Mouse (Mus musculus) kidney, embryonic 15.5 days (tissue): ENCODE data around the gene Inpp5k. TPM values are rescaled to one million over a fixed set of nuclear protein-coding genes. Genes with fewer than 3 reads are reported as not detected.

ENCODE experiments used
- ATAC-seq: fragments of 200-750 bp; cut with Nextera tagmentation; replicated peaks from 2 replicates; pipeline ENCODE4 v1.8.0; 2017; ENCODE audit warnings: moderate TSS enrichment; ENCODE audit not compliant: low FRiP score
- H3K27ac ChIP-seq: fragments of 300-500 bp; sonication (generic); 2 replicates; pipeline ENCODE4 v1.5.1; 2015; ENCODE audit warnings: mild to moderate bottlenecking, inconsistent platforms
- H3K27me3 ChIP-seq: fragments of 300-500 bp; sonication (generic); 2 replicates; pipeline ENCODE4 v1.6.1; 2015; ENCODE audit warnings: inconsistent platforms
- H3K36me3 ChIP-seq: fragments of 300-500 bp; sonication (generic); 2 replicates; pipeline ENCODE4 v1.6.1; 2015; ENCODE audit warnings: inconsistent platforms
- H3K4me1 ChIP-seq: fragments of 300-500 bp; sonication (generic); 2 replicates; pipeline ENCODE4 v1.6.1; 2015; ENCODE audit warnings: inconsistent platforms
- H3K4me2 ChIP-seq: fragments of 300-500 bp; sonication (generic); 2 replicates; pipeline ENCODE4 v1.6.1; 2015; ENCODE audit warnings: moderate library complexity, mild to moderate bottlenecking, inconsistent platforms
- H3K4me3 ChIP-seq: fragments of 300-500 bp; sonication (generic); replicated peaks from 2 replicates; pipeline ENCODE4 v1.5.1; 2015; ENCODE audit warnings: mild to moderate bottlenecking, inconsistent platforms
- H3K9ac ChIP-seq: fragments of 300-500 bp; sonication (generic); 2 replicates; pipeline ENCODE4 v1.6.1; 2015; ENCODE audit warnings: mild to moderate bottlenecking, inconsistent platforms
- H3K9me3 ChIP-seq: fragments of 300-500 bp; sonication (generic); replicated peaks from 2 replicates; pipeline ENCODE4 v1.6.1; 2016; ENCODE audit warnings: inconsistent platforms
- WGBS: fragments of 180-500 bp; shearing (Covaris S2); methylation state at CpG from one replicate; pipeline ENCODE4 v1.1.7; 2015; ENCODE audit warnings: mixed read lengths; 5-methylcytosine and 5-hydroxymethylcytosine counted together
- polyA plus RNA-seq: library from polyadenylated mRNA; unstranded; fragments of >200 nt; fragmentation: Nextera tagmentation; extraction: Ambion mirVana; gene quantifications from 2 replicates; pipeline ENCODE4 v1.2.1, GENCODE M21; 2015

Inpp5k gene
- polyA plus RNA-seq, 1 experiment from 2014 or later: 28.7 TPM

- no peaks in the 10 kb centered on the region for H3K9me3 ChIP-seq
- no peaks in the 10 kb centered on the region for H3K27me3 ChIP-seq
- ATAC-seq: no peak
- peak overlapping the region; percentile 72 for H3K4me3 ChIP-seq
- H3K4me2 ChIP-seq: peak overlapping the region; percentile 90
- peak overlapping the region; percentile 96 for H3K27ac ChIP-seq
- H3K9ac ChIP-seq: peak overlapping the region; percentile 62
- peaks cover 55% of the 10 kb centered on the region for H3K4me1 ChIP-seq
- peaks cover 42% of the 10 kb centered on the region for H3K36me3 ChIP-seq
- WGBS: 57% methylated on average over 19 of the region's 20 CpGs
These were observed 26.1 kb downstream of the Inpp5k start for GRCm38 (mm10) chr11:75656621-75657590.

GRCm38 (mm10) chr11:75657841-75658240 is 27.1 kb downstream of the Inpp5k start:
- H3K27me3 ChIP-seq: no peaks in the 10 kb centered on the region
- no peak overlapping the region for H3K27ac ChIP-seq
- ATAC-seq: no peak
- no peak overlapping the region for H3K4me2 ChIP-seq
- H3K4me1 ChIP-seq: peaks cover 46% of the 10 kb centered on the region
- no peak overlapping the region for H3K4me3 ChIP-seq
- H3K9me3 ChIP-seq: no peaks in the 10 kb centered on the region
- H3K36me3 ChIP-seq: peaks cover 52% of the 10 kb centered on the region
- H3K9ac ChIP-seq: no peak overlapping the region

GRCm38 (mm10) chr11:75658311-75658710 is 27.5 kb downstream of the Inpp5k start:
- Histone ChIP-seq H3K4me3 (no peak overlapping the region), H3K4me1 (peaks cover 41% of the 10 kb centered on the region), H3K4me2 (no peak overlapping the region), H3K9ac (no peak overlapping the region), H3K27ac (no peak overlapping the region), H3K27me3 (no peaks in the 10 kb centered on the region), H3K9me3 (no peaks in the 10 kb centered on the region), H3K36me3 (peaks cover 55% of the 10 kb centered on the region)
- WGBS: 94% methylated on average over 13 of the region's 13 CpGs
- no peak for ATAC-seq

GRCm38 (mm10) chr11:75658996-75659750 is 28.4 kb downstream of the Inpp5k start:
- ATAC-seq: no peak
- Histone ChIP-seq H3K27ac (no peak overlapping the region), H3K4me3 (no peak overlapping the region), H3K27me3 (no peaks in the 10 kb centered on the region), H3K36me3 (peaks cover 58% of the 10 kb centered on the region), H3K4me1 (peaks cover 33% of the 10 kb centered on the region), H3K9ac (no peak overlapping the region), H3K4me2 (no peak overlapping the region), H3K9me3 (no peaks in the 10 kb centered on the region)
- 78% methylated on average over 14 of the region's 14 CpGs for WGBS

GRCm38 (mm10) chr11:75660081-75660590 is 29.3 kb downstream of the Inpp5k start:
- Histone ChIP-seq H3K27ac (no peak overlapping the region), H3K4me1 (peaks cover 23% of the 10 kb centered on the region), H3K27me3 (no peaks in the 10 kb centered on the region), H3K4me2 (no peak overlapping the region), H3K36me3 (peaks cover 65% of the 10 kb centered on the region), H3K4me3 (no peak overlapping the region), H3K9me3 (no peaks in the 10 kb centered on the region), H3K9ac (no peak overlapping the region)
- WGBS: 91% methylated on average over 12 of the region's 12 CpGs
- ATAC-seq: no peak

GRCm38 (mm10) chr11:75660941-75661800 is 30.4 kb downstream of the Inpp5k start:
- Histone ChIP-seq H3K4me1 (peaks cover 13% of the 10 kb centered on the region), H3K9ac (no peak overlapping the region), H3K9me3 (no peaks in the 10 kb centered on the region), H3K27ac (no peak overlapping the region), H3K4me2 (no peak overlapping the region), H3K4me3 (no peak overlapping the region), H3K36me3 (peaks cover 75% of the 10 kb centered on the region), H3K27me3 (no peaks in the 10 kb centered on the region)
- WGBS: 87% methylated on average over 21 of the region's 21 CpGs
- no peak for ATAC-seq

- H3K4me2 ChIP-seq: no peak overlapping the region
- 89% methylated on average over 7 of the region's 7 CpGs for WGBS
- ATAC-seq: no peak
These were observed 31.3 kb downstream of the Inpp5k start for GRCm38 (mm10) chr11:75662131-75662530.

GRCm38 (mm10) chr11:75666296-75666695 is 35.5 kb downstream of the Inpp5k start:
- H3K4me1 ChIP-seq: no peaks in the 10 kb centered on the region
- 94% methylated on average over 6 of the region's 6 CpGs for WGBS
- no peak overlapping the region for H3K4me2 ChIP-seq
- no peak overlapping the region for H3K27ac ChIP-seq
- no peak overlapping the region for H3K9ac ChIP-seq
- ATAC-seq: no peak
- peaks cover 88% of the 10 kb centered on the region for H3K36me3 ChIP-seq
- no peak overlapping the region for H3K4me3 ChIP-seq
- no peaks in the 10 kb centered on the region for H3K9me3 ChIP-seq
- H3K27me3 ChIP-seq: no peaks in the 10 kb centered on the region

More at GRCm38 (mm10) chr11:75662131-75662530, 31.3 kb downstream of the Inpp5k start:
- no peaks in the 10 kb centered on the region for H3K27me3 ChIP-seq
- no peaks in the 10 kb centered on the region for H3K9me3 ChIP-seq
- H3K36me3 ChIP-seq: peaks cover 85% of the 10 kb centered on the region
- H3K4me1 ChIP-seq: peaks cover 3% of the 10 kb centered on the region; the same call in 1 of the 2 replicates
- no peak overlapping the region for H3K27ac ChIP-seq
- no peak overlapping the region for H3K4me3 ChIP-seq
- H3K9ac ChIP-seq: no peak overlapping the region

GRCm38 (mm10) chr11:75668621-75669020 is 37.8 kb downstream of the Inpp5k start:
- Histone ChIP-seq H3K9me3 (no peaks in the 10 kb centered on the region), H3K4me3 (no peak overlapping the region), H3K27ac (no peak overlapping the region), H3K4me1 (no peaks in the 10 kb centered on the region), H3K36me3 (peaks cover 90% of the 10 kb centered on the region), H3K4me2 (no peak overlapping the region), H3K9ac (no peak overlapping the region), H3K27me3 (no peaks in the 10 kb centered on the region)
- no peak for ATAC-seq
- WGBS: 87% methylated on average over 3 of the region's 3 CpGs

- H3K27me3 ChIP-seq: no peaks in the 10 kb centered on the region
- peaks cover 90% of the 10 kb centered on the region for H3K36me3 ChIP-seq
- ATAC-seq: no peak
- H3K4me2 ChIP-seq: no peak overlapping the region
- H3K4me3 ChIP-seq: no peak overlapping the region
- H3K27ac ChIP-seq: no peak overlapping the region
- no peak overlapping the region for H3K9ac ChIP-seq
- no peaks in the 10 kb centered on the region for H3K9me3 ChIP-seq
- no peaks in the 10 kb centered on the region for H3K4me1 ChIP-seq
- WGBS: 83% methylated on average over 11 of the region's 11 CpGs
These were observed 38.5 kb downstream of the Inpp5k start for GRCm38 (mm10) chr11:75669176-75669852.

- 89% methylated on average over 12 of the region's 12 CpGs for WGBS
- no peak for ATAC-seq
- Histone ChIP-seq H3K36me3 (peaks cover 86% of the 10 kb centered on the region), H3K4me2 (no peak overlapping the region), H3K27me3 (no peaks in the 10 kb centered on the region), H3K27ac (no peak overlapping the region), H3K4me1 (no peaks in the 10 kb centered on the region), H3K9me3 (no peaks in the 10 kb centered on the region), H3K9ac (no peak overlapping the region), H3K4me3 (no peak overlapping the region)
These were observed 39.0 kb downstream of the Inpp5k start for GRCm38 (mm10) chr11:75669853-75670200.
